Mouse (Mus musculus): ENCODE measurements around the gene Rnf150.

Gene Rnf150

GRCm38 (mm10) chr8:83011758-83012157 lies 148.6 kb downstream of the Rnf150 start:
- DNase-seq (ENCODE audit: low spot score in 2 of 2), result peak in 1 of 2 experiments; percentile 14

GRCm38 (mm10) chr8:83028211-83028610 lies 165.1 kb downstream of the Rnf150 start:
- peak in 1 of 2 experiments; percentile 13 for DNase-seq (ENCODE audit: low spot score in 2 of 2)

GRCm38 (mm10) chr8:83032800-83033199 lies 169.6 kb downstream of the Rnf150 start:
- DNase-seq (ENCODE audit: low spot score in 2 of 2), result no peak

GRCm38 (mm10) chr8:83035141-83035540 lies 172.0 kb downstream of the Rnf150 start:
- DNase-seq (ENCODE audit: low spot score in 2 of 2), result peak in 1 of 2 experiments; percentile 5

DNA sequence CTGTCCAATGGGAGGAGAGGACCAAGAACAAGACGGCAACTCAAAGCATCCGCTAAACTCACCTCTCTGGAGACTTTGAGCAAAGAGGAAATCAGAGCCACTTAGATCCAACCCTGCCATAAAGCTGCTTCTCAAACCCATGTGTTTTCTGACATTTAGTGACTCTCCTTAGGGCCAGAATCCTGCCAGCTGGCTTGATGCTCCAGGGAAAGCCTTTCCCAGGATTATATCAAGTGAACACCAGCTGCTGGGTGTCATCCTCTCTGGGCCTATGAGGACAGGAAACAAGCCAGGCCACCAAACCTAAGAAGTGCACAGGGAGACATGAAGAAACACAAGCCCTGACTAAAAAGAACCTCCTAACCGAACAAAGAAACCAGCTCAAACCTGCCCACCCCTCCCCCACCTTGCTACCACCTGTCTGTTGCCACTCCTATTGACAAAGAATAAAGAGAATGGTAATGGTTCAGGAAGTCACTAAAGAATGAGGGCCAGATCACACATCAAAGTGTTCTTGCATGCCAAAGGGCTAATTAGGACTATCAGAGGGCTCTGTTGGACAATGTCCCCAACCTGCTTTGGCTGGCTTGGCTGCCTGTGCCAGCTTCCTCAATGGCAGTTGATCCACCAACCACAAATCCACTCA lies 173.5 kb downstream of the Rnf150 start:
- DNase-seq (ENCODE audit: low spot score in 2 of 2), result no peak

DNA sequence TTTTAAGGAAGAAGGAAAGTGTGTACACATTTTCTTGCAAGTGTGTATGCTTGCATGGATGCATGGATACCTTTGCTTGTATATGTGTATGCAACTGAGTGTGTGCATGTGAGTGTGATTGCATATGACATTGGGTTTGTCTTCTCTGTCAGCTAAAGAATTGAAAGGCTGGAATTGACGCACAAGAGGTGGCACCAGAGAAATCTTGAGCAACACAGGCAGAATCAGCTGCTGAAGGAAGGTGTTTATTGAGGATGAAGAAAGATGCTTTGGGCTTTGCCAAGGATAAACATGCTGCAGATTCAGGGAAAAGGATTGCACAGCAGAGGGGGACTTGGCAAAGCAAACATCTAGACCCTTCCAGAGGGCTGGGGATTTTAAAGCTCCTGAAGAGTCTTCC lies 174.2 kb downstream of the Rnf150 start:
- no peak for DNase-seq (ENCODE audit: low spot score in 2 of 2)

GRCm38 (mm10) chr8:83038575-83038974 lies 175.4 kb downstream of the Rnf150 start:
- DNase-seq (ENCODE audit: low spot score in 2 of 2), result peak; percentile 58 to 68

- DNase-seq (ENCODE audit: low spot score in 2 of 2), result peak in 1 of 2 experiments; percentile 17
Observed at GRCm38 (mm10) chr8:83041440-83041839, 178.3 kb downstream of the Rnf150 start.

DNA sequence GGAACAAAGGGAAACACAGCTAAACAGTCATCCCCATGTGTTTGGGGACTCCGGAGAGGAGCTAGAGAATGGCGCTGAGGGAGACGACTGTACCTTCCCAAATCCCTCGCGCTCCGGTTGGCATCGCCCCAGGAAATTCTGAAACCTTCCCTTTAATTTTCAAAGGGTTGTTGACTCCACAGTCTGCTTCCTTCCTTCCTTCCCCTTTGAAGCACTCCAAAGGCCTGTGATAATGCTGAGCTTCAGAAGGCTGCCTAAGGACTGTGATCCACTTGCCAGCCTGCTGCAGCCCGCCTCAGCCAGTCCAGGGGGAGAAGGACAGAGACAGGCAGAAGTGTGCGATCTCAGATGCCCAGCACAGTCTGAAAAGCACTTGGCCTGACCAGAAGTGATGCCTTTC lies 183.8 kb downstream of the Rnf150 start:
- peak in 1 of 2 experiments; percentile 29 for DNase-seq (ENCODE audit: low spot score in 2 of 2)

DNA sequence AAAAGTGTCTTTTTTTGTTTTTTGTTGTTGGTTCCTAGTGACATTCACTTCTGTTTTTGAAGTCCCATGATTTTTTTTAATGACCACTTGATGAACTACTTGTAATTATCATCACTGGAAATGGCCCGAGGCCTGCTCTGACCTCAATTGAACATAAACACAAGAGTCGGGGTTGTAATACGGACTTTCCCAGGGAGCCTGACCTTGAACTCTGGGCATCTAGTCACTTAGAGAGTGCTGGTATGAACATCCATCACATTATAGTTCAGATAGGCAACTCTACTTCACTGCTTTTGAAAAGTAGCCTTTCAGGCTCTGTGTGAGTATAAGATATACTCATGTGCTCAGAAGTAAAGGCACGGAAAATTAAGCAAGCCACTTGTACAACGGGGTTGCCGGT lies 185.4 kb downstream of the Rnf150 start:
- DNase-seq (ENCODE audit: low spot score in 2 of 2), result peak in 1 of 2 experiments; percentile 12

DNA sequence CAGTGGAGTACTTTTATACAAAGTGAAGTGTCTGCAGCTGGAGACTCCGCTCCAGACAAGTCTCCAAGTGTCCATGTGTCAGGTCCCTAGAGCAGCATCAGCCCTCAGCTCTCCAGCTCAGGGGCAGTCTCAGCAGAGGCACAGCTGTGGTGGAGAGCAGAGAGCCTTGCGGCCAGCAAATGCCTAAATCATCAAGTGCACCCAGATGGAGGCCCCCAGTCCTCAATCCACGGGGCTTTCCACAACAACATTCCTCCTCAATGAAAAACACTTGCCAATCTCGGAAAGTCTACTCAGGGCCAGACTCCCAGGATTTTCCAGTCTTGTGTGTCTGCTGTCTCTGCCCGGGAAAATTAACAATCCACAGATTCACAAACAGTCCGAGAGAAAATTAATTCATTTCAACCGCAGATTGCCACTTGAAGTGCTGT lies 186.0 kb downstream of the Rnf150 start:
- DNase-seq (ENCODE audit: low spot score in 2 of 2), result peak in 1 of 2 experiments; percentile 38

GRCm38 (mm10) chr8:83049616-83050015 lies 186.5 kb downstream of the Rnf150 start:
- DNase-seq (ENCODE audit: low spot score in 2 of 2), result peak in 1 of 2 experiments; percentile 26

DNA sequence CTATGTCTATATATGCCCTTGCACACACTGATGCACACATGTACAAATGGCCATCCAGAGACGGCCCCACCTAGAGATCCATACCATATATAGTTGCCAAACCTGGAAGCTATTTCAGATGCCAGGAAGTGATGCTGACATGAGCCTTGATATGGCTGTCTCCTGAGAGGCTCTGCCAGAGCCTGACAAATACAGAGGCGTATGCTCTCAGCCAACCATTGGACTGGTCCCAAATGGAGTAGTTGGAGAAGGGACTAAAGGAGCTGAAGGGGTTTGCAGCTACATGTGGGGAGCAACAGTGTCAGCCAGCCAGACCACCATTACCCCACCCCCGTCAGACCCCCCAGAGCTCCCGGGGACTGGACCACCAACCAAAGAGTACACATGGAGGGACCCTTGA lies 189.7 kb downstream of the Rnf150 start:
- DNase-seq (ENCODE audit: low spot score in 2 of 2), result peak in 1 of 2 experiments; percentile 9

- DNase-seq (ENCODE audit: low spot score in 2 of 2), result no peak
Observed at GRCm38 (mm10) chr8:83054801-83055200, 191.6 kb downstream of the Rnf150 start.

DNA sequence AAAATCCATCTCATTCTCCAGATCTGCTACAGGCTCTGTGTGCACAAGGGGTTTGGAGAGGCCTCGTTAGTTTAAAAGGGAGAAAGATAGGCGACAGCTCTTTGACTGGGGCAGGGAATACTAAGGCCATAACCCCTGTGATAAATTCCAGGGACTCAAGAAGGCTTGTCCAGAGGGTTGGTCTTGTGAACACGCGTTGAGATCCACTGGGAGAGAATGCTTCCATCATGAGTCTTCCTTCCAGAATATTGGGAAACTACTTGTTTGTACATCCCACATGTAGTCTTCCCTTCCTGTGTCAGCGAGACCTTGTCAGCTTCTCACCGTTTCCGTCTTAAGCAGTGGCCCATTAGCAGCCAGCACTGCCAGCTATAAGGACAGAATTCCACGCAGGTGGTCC lies 195.8 kb downstream of the Rnf150 start:
- DNase-seq (ENCODE audit: low spot score in 2 of 2), result no peak

- no peak for DNase-seq (ENCODE audit: low spot score in 2 of 2)
Observed at GRCm38 (mm10) chr8:83060076-83060475, 196.9 kb downstream of the Rnf150 start.

- DNase-seq (ENCODE audit: low spot score in 2 of 2), result no peak
Observed at GRCm38 (mm10) chr8:83061257-83061656, 198.1 kb downstream of the Rnf150 start.

- DNase-seq (ENCODE audit: low spot score in 2 of 2), result no peak
Observed at GRCm38 (mm10) chr8:83061873-83062272, 198.7 kb downstream of the Rnf150 start.

GRCm38 (mm10) chr8:83062276-83062675 lies 199.1 kb downstream of the Rnf150 start:
- DNase-seq (ENCODE audit: low spot score in 2 of 2), result no peak

DNA sequence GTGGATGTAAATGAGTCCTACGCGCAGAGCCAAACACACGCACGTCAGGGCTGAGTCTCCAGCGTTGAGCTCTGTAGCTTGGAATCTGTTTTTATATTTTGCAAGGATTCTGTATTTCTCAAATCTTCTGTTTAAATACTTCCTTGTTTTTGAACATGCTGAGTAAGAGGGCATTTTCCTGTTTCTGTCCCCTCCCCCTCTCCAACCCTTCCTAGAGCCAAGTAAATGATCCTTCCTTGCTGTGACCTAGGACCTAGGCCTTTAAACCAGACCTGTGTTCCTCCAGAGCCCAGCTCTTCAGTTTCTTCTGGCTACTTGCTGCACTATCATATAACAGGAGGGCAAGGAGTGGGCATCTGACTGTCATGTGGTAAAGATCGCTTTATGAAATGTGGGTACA lies 200.9 kb downstream of the Rnf150 start:
- no peak for DNase-seq (ENCODE audit: low spot score in 2 of 2)

DNA sequence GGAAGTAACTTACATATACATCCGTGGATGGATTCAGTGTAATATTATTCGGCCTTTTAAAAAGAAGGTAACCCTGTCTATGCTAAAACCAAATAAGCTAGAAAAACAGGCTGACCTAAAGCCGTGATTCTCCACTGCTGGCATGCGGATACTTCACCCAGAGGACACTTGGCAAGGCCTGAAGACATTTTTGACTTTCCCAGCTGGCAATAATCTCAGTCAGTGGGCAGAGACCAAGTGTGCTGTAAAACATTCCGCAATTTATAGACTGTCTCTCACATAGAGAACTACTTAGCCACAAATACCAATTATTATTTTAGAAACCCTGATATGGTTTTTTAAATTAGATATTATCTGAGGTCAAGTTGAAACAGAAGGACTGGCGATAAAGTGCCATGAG lies 202.9 kb downstream of the Rnf150 start:
- no peak for DNase-seq (ENCODE audit: low spot score in 2 of 2)

GRCm38 (mm10) chr8:83066846-83067245 lies 203.7 kb downstream of the Rnf150 start:
- no peak for DNase-seq (ENCODE audit: low spot score in 2 of 2)

- DNase-seq (ENCODE audit: low spot score in 2 of 2), result no peak
Observed at GRCm38 (mm10) chr8:83067906-83068305, 204.8 kb downstream of the Rnf150 start.

DNA sequence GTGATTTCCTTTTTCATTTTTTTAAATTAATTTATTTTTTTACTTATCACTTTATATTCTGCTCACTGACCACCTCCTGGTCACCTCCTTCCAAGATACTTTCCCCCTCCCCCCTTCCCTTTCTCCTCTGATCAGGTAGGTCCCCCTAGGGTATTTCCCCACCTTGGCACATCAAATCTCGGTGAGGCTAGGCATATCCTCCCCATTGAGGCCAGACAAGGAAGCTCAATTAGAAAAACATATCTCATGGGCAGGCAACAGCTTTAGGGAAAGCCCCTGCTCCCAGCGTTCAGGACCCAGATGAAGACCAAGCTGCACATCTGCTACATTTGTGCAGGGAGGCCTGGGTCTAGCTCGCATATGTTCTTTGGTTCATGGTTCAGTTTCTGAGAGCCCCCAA lies 211.1 kb downstream of the Rnf150 start:
- DNase-seq (ENCODE audit: low spot score in 2 of 2), result peak in 1 of 2 experiments; percentile 4
